Mouse (Mus musculus) neural tube, embryonic 14.5 days (tissue): ENCODE measurements around the gene R3hdm4. TPM values are rescaled to one million over a fixed set of nuclear protein-coding genes. Genes with fewer than 3 reads are reported as not detected.
A peak's percentile ranks its signal among the peaks of the same experiment; 100 is the strongest.

Source experiments
- ATAC-seq: fragments of 200-750 bp; cut with Nextera tagmentation; 2 replicates; pipeline ENCODE4 v1.8.0; 2017; ENCODE audit warnings: low read depth, mild to moderate bottlenecking, moderate TSS enrichment, moderate library complexity
- H3K27ac ChIP-seq: fragments of 300-500 bp; sonication (generic); 2 replicates; pipeline ENCODE4 v1.5.1; 2014; ENCODE audit warnings: low read depth, mild to moderate bottlenecking, control low read depth, low read length, moderate library complexity, mixed read lengths
- H3K27me3 ChIP-seq: fragments of 300-500 bp; sonication (generic); 2 replicates; pipeline ENCODE4 v1.6.1; 2014; ENCODE audit warnings: low read length; ENCODE audit not compliant: control insufficient read depth, insufficient read depth
- H3K36me3 ChIP-seq: fragments of 300-500 bp; sonication (generic); 2 replicates; pipeline ENCODE4 v1.6.1; 2014; ENCODE audit warnings: low read length, mixed read lengths; ENCODE audit not compliant: control insufficient read depth, insufficient read depth
- H3K4me1 ChIP-seq: fragments of 300-500 bp; sonication (generic); 2 replicates; pipeline ENCODE4 v1.6.1; 2014; ENCODE audit warnings: low read length; ENCODE audit not compliant: control insufficient read depth, insufficient read depth
- H3K4me2 ChIP-seq: fragments of 300-500 bp; sonication (generic); 2 replicates; pipeline ENCODE4 v1.6.1; 2014; ENCODE audit warnings: mild to moderate bottlenecking, low read depth, low read length, control low read depth
- H3K4me3 ChIP-seq: fragments of 300-500 bp; sonication (generic); 2 replicates; pipeline ENCODE4 v1.5.1; 2014; ENCODE audit warnings: low read depth, low read length, control low read depth, mixed read lengths
- H3K9ac ChIP-seq: fragments of 300-500 bp; sonication (generic); replicated peaks from 2 replicates; pipeline ENCODE4 v1.6.1; 2014; ENCODE audit warnings: low read depth, mild to moderate bottlenecking, control low read depth, low read length, mixed read lengths
- H3K9me3 ChIP-seq: fragments of 300-500 bp; sonication (generic); 2 replicates; pipeline ENCODE4 v1.6.1; 2016; ENCODE audit warnings: low read length; ENCODE audit not compliant: control insufficient read depth
- WGBS: fragments of 180-500 bp; shearing (Covaris S2); extraction: QIAGEN DNeasy Blood & Tissue Kit; methylation state at CpG from one replicate; pipeline ENCODE4 v1.1.7; 2014; 5-methylcytosine and 5-hydroxymethylcytosine counted together
- polyA plus RNA-seq: library from polyadenylated mRNA; unstranded; fragments of >200 nt; fragmentation: Nextera tagmentation; extraction: Ambion mirVana; gene quantifications from 2 replicates; pipeline ENCODE4 v1.2.1, GENCODE M21; 2014

Gene R3hdm4
- polyA plus RNA-seq, 1 experiment from 2014 or later = 265 TPM

DNA sequence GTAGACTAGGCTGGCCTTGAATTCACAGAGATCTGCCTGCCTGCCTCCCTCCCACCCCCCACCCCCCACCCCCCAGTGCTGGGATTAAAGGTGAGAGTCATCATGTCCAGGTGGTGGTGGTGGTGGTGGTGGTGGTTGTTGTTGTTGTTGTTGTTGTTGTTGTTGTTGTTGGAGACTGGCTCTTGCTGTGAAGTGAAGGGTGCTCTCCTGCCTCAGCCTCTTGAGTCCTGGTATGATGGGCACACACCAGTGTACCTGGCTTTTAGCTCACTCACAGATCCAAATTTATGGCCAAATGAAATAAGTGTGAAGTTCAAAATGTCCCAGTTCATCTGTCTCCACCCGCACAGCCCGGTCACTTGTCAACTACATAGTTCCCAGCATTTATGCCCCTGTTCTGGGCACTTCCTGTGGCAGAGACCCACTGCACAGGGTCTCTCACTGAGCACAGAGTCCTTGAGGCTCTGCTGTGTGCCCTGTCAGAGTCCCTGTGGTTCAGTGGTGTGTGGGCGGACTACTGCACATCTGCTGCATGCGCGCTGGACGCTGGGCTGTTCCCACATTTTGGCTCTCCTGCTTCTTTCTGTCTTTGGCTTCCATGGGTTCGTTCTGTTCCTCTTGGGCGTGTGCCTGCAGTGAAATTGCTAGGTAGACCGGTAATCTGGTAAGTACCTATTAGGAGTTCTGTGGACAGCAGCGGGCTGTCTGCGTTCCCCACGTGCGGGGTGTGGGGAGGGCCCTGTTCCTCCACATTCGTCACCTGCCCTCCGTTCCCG, 14.0 kb upstream of the R3hdm4 start:
- no peak for ATAC-seq
- no peaks in the 10 kb centered on the region for H3K9me3 ChIP-seq

GRCm38 (mm10) chr10:79934272-79934721, 13.3 kb upstream of the R3hdm4 start:
- no peaks in the 10 kb centered on the region for H3K27me3 ChIP-seq
- peaks cover 29% of the 10 kb centered on the region for H3K4me1 ChIP-seq
- no peaks in the 10 kb centered on the region for H3K9me3 ChIP-seq
- WGBS = 45% methylated on average over 13 of the region's 13 CpGs
- H3K9ac ChIP-seq = no peak overlapping the region
- H3K36me3 ChIP-seq = peaks cover 19% of the 10 kb centered on the region
- H3K27ac ChIP-seq = no peak overlapping the region; the same call in none of the 2 replicates
- H3K4me2 ChIP-seq = no peak overlapping the region
- peak; percentile 54; the same call in 1 of the 2 replicates for ATAC-seq
- H3K4me3 ChIP-seq = no peak overlapping the region

More for the DNA sequence above, 14.0 kb upstream of the R3hdm4 start:
- Histone ChIP-seq H3K4me2 (no peak overlapping the region), H3K9ac (no peak overlapping the region), H3K36me3 (peaks cover 19% of the 10 kb centered on the region), H3K27ac (no peak overlapping the region; the same call in 1 of the 2 replicates), H3K27me3 (no peaks in the 10 kb centered on the region), H3K4me1 (peaks cover 29% of the 10 kb centered on the region), H3K4me3 (no peak overlapping the region)
- WGBS = 91% methylated on average over 16 of the region's 16 CpGs

DNA sequence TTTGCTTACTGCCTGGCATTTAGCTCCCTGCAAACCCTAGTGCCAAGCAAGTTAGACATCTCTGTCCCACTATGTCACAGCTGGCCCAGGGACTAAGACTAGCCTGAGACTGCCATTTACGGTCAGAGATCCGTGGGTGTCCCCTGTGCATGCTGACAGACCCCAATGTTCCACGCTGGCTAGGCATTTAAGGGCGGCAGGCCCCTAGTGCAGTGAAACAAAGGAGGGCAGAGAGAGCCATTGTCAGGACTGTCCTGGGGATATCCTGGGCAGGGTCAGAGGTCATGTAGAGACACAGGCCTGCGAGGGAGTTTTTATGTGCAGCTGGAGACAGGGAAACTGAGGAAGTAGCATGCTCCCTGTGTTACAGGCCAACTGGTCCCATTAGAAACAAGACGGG, 12.9 kb upstream of the R3hdm4 start:
- Histone ChIP-seq H3K9me3 (no peaks in the 10 kb centered on the region), H3K27ac (peak overlapping the region; percentile 39; the same call in 1 of the 2 replicates), H3K27me3 (no peaks in the 10 kb centered on the region), H3K4me3 (no peak overlapping the region), H3K9ac (no peak overlapping the region), H3K36me3 (peaks cover 19% of the 10 kb centered on the region), H3K4me2 (no peak overlapping the region), H3K4me1 (peaks cover 31% of the 10 kb centered on the region)
- WGBS = 24% methylated on average over 6 of the region's 6 CpGs
- no peak for ATAC-seq

- H3K27ac ChIP-seq = peak overlapping the region; percentile 39; the same call in 1 of the 2 replicates
- H3K4me3 ChIP-seq = no peak overlapping the region
- peaks cover 35% of the 10 kb centered on the region for H3K4me1 ChIP-seq
- no peaks in the 10 kb centered on the region for H3K27me3 ChIP-seq
- no peak overlapping the region for H3K9ac ChIP-seq
- H3K4me2 ChIP-seq = no peak overlapping the region
- no peaks in the 10 kb centered on the region for H3K9me3 ChIP-seq
- 60% methylated on average over 9 of the region's 9 CpGs for WGBS
- no peak for ATAC-seq
- peaks cover 19% of the 10 kb centered on the region for H3K36me3 ChIP-seq
These were observed 12.2 kb upstream of the R3hdm4 start for GRCm38 (mm10) chr10:79933145-79933679.

GRCm38 (mm10) chr10:79932736-79933135, 11.7 kb upstream of the R3hdm4 start:
- H3K4me2 ChIP-seq = no peak overlapping the region
- H3K27me3 ChIP-seq = no peaks in the 10 kb centered on the region
- H3K36me3 ChIP-seq = peaks cover 14% of the 10 kb centered on the region
- ATAC-seq = no peak
- H3K27ac ChIP-seq = 0 out of 2 replicates have a peak overlapping the region, but pooled peaks have one; percentile 10
- H3K4me1 ChIP-seq = peaks cover 36% of the 10 kb centered on the region
- 20% methylated on average over 8 of the region's 8 CpGs for WGBS
- H3K9me3 ChIP-seq = no peaks in the 10 kb centered on the region
- no peak overlapping the region for H3K4me3 ChIP-seq
- no peak overlapping the region for H3K9ac ChIP-seq

GRCm38 (mm10) chr10:79931797-79932196, 10.8 kb upstream of the R3hdm4 start:
- no peaks in the 10 kb centered on the region for H3K9me3 ChIP-seq
- no peak overlapping the region for H3K4me2 ChIP-seq
- no peak for ATAC-seq
- H3K4me1 ChIP-seq = peaks cover 28% of the 10 kb centered on the region
- WGBS = 81% methylated on average over 9 of the region's 9 CpGs
- H3K27ac ChIP-seq = no peak overlapping the region
- H3K4me3 ChIP-seq = no peak overlapping the region
- peaks cover 13% of the 10 kb centered on the region for H3K36me3 ChIP-seq
- no peaks in the 10 kb centered on the region for H3K27me3 ChIP-seq
- H3K9ac ChIP-seq = no peak overlapping the region

- H3K4me1 ChIP-seq = peaks cover 28% of the 10 kb centered on the region
- H3K4me2 ChIP-seq = peak overlapping the region; percentile 14; the same call in 1 of the 2 replicates
- no peaks in the 10 kb centered on the region for H3K27me3 ChIP-seq
- peaks cover 13% of the 10 kb centered on the region for H3K36me3 ChIP-seq
- H3K27ac ChIP-seq = no peak overlapping the region
- no peak for ATAC-seq
- 56% methylated on average over 16 of the region's 16 CpGs for WGBS
- H3K9ac ChIP-seq = 0 out of 2 replicates have a peak overlapping the region, but pooled peaks have one; percentile 21
- H3K4me3 ChIP-seq = no peak overlapping the region
- no peaks in the 10 kb centered on the region for H3K9me3 ChIP-seq
These were observed 9.8 kb upstream of the R3hdm4 start for GRCm38 (mm10) chr10:79930826-79931186.

DNA sequence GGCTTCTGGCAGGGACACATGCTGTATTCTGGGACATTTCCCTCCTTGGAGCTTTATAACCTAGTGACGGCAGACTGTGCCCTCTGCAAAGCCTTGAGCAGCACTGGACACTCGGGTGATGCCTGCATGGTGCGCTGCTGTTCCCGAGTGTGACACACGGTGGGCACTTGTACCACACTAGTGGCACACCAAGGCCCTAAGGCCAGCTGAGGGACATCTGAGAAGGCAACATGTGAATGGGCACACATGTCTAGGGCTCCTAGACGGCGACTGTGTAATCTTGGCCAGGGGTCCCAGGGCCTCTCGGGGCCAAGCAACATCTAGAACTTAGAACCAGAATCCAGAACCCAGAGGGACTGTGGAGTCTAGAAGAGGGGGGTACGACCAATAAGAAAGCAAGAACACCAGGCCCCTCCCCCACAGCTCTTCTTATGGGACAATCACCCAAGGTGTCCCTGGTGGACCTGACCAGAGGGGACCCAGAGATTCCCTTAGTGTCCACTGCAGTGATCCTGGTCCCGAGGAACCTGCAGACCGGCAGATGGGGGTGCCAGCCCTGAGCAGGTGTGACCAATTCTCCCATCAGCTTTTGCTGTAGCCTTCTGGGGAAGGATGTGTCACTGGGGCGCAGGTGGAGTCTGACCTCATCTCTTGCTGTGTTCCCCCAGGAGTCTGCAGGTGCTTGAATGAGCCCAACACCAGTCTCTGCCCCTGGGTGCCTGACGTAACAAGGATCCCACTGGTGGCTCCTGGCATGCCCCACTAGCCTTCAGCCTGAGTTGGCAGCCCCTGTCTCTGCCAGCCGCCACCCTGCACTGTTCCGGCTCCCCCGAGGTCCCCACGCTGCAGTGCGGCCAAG, 9.2 kb upstream of the R3hdm4 start:
- no peaks in the 10 kb centered on the region for H3K27me3 ChIP-seq
- H3K36me3 ChIP-seq = peaks cover 13% of the 10 kb centered on the region
- peaks cover 28% of the 10 kb centered on the region for H3K4me1 ChIP-seq
- no peak for ATAC-seq
- 0 out of 2 replicates have a peak overlapping the region, but pooled peaks have one; percentile 21 for H3K9ac ChIP-seq
- no peak overlapping the region; the same call in 1 of the 2 replicates for H3K4me3 ChIP-seq
- peak overlapping the region; percentile 83; the same call in 1 of the 2 replicates for H3K4me2 ChIP-seq
- H3K27ac ChIP-seq = 0 out of 2 replicates have a peak overlapping the region, but pooled peaks have one; percentile 7
- no peaks in the 10 kb centered on the region for H3K9me3 ChIP-seq
- 80% methylated on average over 18 of the region's 18 CpGs for WGBS
